Mouse (Mus musculus): ENCODE data around the gene Igf1r.

GRCm38 (mm10) chr7:67911841-67912240 is 40.8 kb upstream of the Igf1r start:
- TF ChIP-seq GATA1 (IDR thresholded peaks at IDR 0.05; ENCODE audit: low read length) (no peak), TAL1 (IDR thresholded peaks at IDR 0.05; ENCODE audit: low read length) (no peak)
